Mouse (Mus musculus): Measurements from ENCODE around the gene Sprr2b.
"Not testable (repeated sequence)": the region's sequence is repeated elsewhere in the genome, so short reads cannot be mapped to it uniquely, and the experiment has no call there.

DNA sequence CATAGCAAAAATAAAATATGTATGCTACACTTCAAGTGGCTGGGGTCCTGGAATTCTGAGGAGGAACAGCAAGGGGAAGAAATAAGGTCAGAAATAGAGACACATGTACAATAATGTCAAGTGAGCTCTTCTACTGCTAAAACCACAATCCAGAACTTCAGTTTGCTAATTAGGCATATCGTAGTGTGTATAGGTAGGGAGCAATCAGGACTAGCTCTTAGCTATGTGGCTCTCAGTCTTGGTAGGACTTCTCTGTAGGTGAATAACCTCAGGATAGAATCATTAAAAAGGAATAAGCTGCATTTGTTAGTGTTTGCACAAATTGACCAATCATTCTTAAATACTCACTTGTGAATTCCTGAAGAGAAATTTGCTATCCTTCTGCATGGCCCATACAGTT is 42.4 kb upstream of the Sprr2b start:
- not testable (repeated sequence) for TF ChIP-seq CTCF (conservative IDR thresholded peaks at IDR 0.05; ENCODE audit: low read length); POU5F1 (IDR thresholded peaks at IDR 0.05; ENCODE audit: borderline replicate concordance, low read length); NANOG (IDR thresholded peaks at IDR 0.05; ENCODE audit: borderline replicate concordance, low read length)

All from E14TG2a.4 (cell line).